Mouse (Mus musculus) brown adipose tissue, adult 24 weeks (tissue): ENCODE measurements around the gene Ankrd66. TPM values are rescaled to one million over a fixed set of nuclear protein-coding genes. Genes with fewer than 3 reads are reported as not detected.

Experiments used
- H3K27ac ChIP-seq: fragments of 200-500 bp; replicated peaks from 2 replicates; pipeline ENCODE4 v1.5.1; 2012; ENCODE audit warnings: low read depth, mild to moderate bottlenecking, low read length
- H3K4me1 ChIP-seq: fragments of 200-500 bp; 2 replicates; pipeline ENCODE4 v1.6.1; 2012; ENCODE audit warnings: low read length, mixed read lengths; ENCODE audit not compliant: control insufficient read depth, insufficient read depth, insufficient read length
- H3K4me3 ChIP-seq: fragments of 200-500 bp; 2 replicates; pipeline ENCODE4 v1.5.1; 2012; ENCODE audit warnings: low read depth, mild to moderate bottlenecking, low read length, moderate library complexity; ENCODE audit not compliant: insufficient read depth
- polyA plus RNA-seq: library from polyadenylated mRNA; stranded (reverse); fragments of >200 nt; gene quantifications from 2 replicates; pipeline ENCODE4 v1.2.4, GENCODE M21; 2012; ENCODE audit not compliant: missing spikeins, insufficient read depth, insufficient read length

The Ankrd66 gene
- polyA plus RNA-seq: not detected in 2 replicates

- Histone ChIP-seq H3K4me1 (no peaks in the 10 kb centered on the region), H3K4me3 (no peak within 1 kb of the TSS), H3K27ac (no peak within 1 kb of the TSS)
These were observed at the start of gene Ankrd66 for GRCm38 (mm10) chr17:43543539-43543938. TSS of gene Ankrd66 (minus strand) at chr17:43543639.

GRCm38 (mm10) chr17:43592296-43593291 lies 49.2 kb upstream of the Ankrd66 start:
- Histone ChIP-seq H3K4me1 (peaks cover 2% of the 10 kb centered on the region; the same call in 1 of the 2 replicates), H3K27ac (no peak overlapping the region), H3K4me3 (no peak overlapping the region)

DNA sequence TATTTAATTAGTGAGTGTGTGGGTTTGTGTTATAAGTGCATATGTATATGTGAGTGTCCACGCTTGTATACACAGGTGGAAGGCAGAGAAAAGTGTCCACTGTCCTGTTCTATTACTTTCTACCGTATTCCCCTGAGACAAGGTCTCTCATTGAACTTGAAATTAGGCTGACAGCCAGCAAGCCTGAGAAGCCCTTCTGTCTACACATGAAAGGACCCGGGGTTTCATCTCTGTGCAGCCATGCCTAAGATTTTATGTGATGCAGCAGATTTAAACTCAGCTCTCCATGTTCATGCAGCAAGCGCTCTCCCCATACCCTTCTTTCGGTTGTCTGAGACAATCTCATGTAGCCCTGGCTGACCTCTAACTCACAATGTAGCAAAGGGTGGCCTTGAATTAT lies 47.1 kb upstream of the Ankrd66 start:
- Histone ChIP-seq H3K4me3 (no peak overlapping the region), H3K27ac (no peak overlapping the region), H3K4me1 (peaks cover 2% of the 10 kb centered on the region; the same call in 1 of the 2 replicates)

GRCm38 (mm10) chr17:43589750-43590149 lies 46.3 kb upstream of the Ankrd66 start:
- Histone ChIP-seq H3K27ac (no peak overlapping the region), H3K4me3 (no peak overlapping the region), H3K4me1 (peaks cover 2% of the 10 kb centered on the region; the same call in 1 of the 2 replicates)

DNA sequence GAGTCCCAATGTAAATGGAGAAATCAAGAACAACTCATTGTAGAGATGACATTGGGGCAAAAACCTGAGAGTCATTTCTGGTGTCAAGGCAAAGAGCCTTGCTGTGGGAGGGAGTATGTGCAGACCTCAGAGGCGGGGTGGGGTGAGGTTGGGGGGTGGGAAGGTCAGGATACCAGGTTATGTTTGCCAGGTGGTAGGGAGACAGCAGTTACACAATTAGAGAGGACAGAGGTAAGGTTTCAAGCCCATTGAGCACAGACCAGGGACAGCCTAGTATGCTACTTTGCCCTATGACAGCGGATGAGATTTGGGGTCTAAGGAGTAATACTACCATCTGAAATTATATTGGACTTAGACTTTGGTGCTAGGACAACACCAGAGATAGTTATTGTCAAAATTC lies 43.8 kb upstream of the Ankrd66 start:
- no peak overlapping the region for H3K4me3 ChIP-seq
- no peak overlapping the region for H3K27ac ChIP-seq
- H3K4me1 ChIP-seq: peaks cover 6% of the 10 kb centered on the region; the same call in 1 of the 2 replicates

DNA sequence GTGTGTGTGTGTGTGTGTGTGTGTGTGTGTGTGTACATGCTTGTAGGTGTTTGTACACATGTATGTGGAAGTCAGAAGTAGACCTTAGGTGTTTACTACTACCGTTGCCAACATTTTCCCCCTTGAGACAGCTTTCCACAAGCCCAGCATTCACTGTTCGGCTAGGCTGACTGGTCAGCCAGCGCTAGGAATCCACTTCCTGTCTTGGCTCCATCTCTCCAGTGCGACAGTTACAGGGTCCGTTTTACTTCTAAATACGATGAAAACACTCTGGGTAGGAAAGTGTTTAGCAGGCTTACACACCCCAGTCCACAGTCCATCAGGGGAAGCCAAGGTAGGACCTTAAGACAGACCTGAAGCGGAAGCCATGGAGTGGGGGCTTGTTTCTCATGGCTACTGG lies 41.3 kb upstream of the Ankrd66 start:
- no peak overlapping the region for H3K27ac ChIP-seq
- H3K4me3 ChIP-seq: no peak overlapping the region

DNA sequence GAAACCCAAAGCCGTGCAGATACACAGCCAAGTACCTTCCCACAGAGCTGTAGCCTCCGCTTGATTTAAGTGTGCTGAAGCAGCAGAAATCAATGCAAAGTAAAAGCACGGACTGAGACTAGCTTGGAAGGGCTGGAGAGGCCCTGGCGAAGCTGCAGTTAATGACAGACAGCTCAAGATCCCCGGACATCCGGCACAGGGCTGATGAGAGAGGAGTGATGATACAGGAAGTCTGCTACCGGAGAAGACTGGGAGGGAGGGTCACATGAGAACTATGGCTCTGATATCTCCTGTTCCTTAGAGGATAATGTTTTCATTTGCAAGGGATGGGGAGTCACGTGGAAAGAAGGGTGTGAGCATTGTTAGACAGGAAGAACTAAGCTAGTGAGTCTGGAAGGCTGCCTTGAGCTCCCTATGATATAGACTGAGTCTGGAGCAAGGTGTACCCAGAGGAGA lies 37.6 kb upstream of the Ankrd66 start:
- peak overlapping the region; percentile 71 for H3K27ac ChIP-seq
- H3K4me3 ChIP-seq: peak overlapping the region; percentile 12; the same call in 1 of the 2 replicates
- peaks cover 12% of the 10 kb centered on the region; the same call in 1 of the 2 replicates for H3K4me1 ChIP-seq

More for the DNA sequence above, 41.3 kb upstream of the Ankrd66 start:
- peaks cover 12% of the 10 kb centered on the region; the same call in 1 of the 2 replicates for H3K4me1 ChIP-seq

GRCm38 (mm10) chr17:43580456-43580855 lies 37.0 kb upstream of the Ankrd66 start:
- Histone ChIP-seq H3K4me3 (peak overlapping the region; percentile 12; the same call in 1 of the 2 replicates), H3K4me1 (peaks cover 12% of the 10 kb centered on the region; the same call in 1 of the 2 replicates), H3K27ac (peak overlapping the region; percentile 71)

- 0 out of 2 replicates have a peak, but pooled peaks cover 7% of the 10 kb centered on the region for H3K4me1 ChIP-seq
- peak overlapping the region; percentile 53 for H3K27ac ChIP-seq
- H3K4me3 ChIP-seq: no peak overlapping the region
These were observed 30.2 kb upstream of the Ankrd66 start for GRCm38 (mm10) chr17:43573624-43574073.

DNA sequence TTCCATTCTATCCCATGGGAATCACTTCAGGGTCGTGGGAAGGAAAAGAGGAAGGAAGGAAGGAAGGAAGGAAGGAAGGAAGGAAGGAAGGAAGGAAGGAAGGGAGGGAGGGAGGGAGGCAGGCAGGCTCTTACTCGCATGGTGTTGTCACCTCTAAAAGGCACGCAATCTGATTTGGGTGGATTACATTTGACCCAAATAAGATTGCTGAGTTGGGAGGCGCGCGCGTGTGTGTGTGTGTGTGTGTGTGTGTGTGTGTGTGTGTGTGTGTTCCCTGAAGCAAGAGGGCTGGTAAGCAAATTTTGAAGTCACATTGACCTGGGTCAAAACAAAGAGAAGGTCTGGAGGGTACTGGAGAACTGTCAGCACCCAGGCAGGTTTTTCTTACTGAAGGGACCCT lies 25.8 kb upstream of the Ankrd66 start:
- Histone ChIP-seq H3K27ac (peak overlapping the region; percentile 75), H3K4me3 (peak overlapping the region; percentile 32; the same call in 1 of the 2 replicates), H3K4me1 (0 out of 2 replicates have a peak, but pooled peaks cover 4% of the 10 kb centered on the region)

- peak within 1 kb of the TSS; percentile 80 for H3K4me3 ChIP-seq
- peak within 1 kb of the TSS; percentile 83 for H3K27ac ChIP-seq
- H3K4me1 ChIP-seq: 0 out of 2 replicates have a peak, but pooled peaks cover 4% of the 10 kb centered on the region
These were observed 24.8 kb upstream of the Ankrd66 start, which contains the start of gene Pla2g7 for GRCm38 (mm10) chr17:43567992-43568888. TSS of gene Pla2g7 (plus strand) at chr17:43568098.

DNA sequence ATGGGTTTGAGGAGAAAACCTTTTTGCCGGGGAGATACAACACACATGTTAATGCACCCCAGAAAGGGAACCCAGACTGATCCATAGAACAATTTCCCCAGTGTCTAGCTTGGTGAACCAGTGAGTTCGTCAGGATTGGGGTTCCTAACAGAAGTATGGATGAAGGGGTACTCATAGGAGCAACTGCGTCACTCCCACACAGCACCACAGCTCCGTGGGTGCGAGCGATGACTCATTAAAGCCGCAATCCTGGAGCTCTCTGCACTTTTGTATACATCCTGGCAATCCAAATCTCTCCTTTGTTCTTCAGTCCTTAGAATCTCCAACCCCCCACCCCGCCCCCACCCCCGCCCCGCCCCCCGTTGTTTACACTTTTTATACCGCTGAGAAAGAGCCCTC lies 24.2 kb upstream of the Ankrd66 start:
- Histone ChIP-seq H3K4me1 (0 out of 2 replicates have a peak, but pooled peaks cover 4% of the 10 kb centered on the region), H3K27ac (no peak overlapping the region), H3K4me3 (peak overlapping the region; percentile 80; the same call in 1 of the 2 replicates)

- H3K4me1 ChIP-seq: no peaks in the 10 kb centered on the region
- H3K4me3 ChIP-seq: no peak overlapping the region
- H3K27ac ChIP-seq: no peak overlapping the region
These were observed 20.0 kb upstream of the Ankrd66 start for GRCm38 (mm10) chr17:43563192-43563987.

DNA sequence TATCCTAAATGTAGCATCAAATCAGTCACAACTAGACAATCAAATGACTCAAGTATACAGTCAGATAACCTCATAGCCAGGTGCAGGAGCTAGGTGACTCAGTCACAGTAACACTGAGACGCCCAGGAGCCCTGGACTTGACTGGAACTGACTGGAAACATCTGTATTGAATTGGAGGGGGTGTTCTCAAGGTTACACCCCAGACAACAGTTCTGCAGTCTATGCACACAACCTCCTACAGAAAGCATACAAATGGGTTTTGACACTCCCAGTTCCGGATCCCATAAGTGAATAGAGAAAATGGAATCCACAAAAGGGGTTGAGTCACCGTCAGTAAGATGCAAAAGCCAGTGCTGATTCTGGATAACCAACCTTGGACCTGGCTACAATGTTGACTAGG lies 15.2 kb upstream of the Ankrd66 start:
- Histone ChIP-seq H3K4me1 (peaks cover 4% of the 10 kb centered on the region), H3K27ac (no peak overlapping the region), H3K4me3 (no peak overlapping the region)
